Comparison of ENCODE assay signal across 19 mouse cellular contexts in genomic region chr3:146659321-146659720, GRCm38 (mm10). TPM values are rescaled to one million over a fixed set of nuclear protein-coding genes. Genes with fewer than 3 reads are reported as not detected.
DNase-seq lines count a peak whose midpoint lies in the region; ATAC-seq lines count a peak whose summit lies in the region.
"Had no signal": no experiment of that assay in that cellular context is flagged by ENCODE, and none has a peak within 500 bp of the region (broad histone marks: within the 10 kb centered on the region; RNA-seq: fewer than 3 reads in every experiment).

No protein-coding gene starts in this region.

- DNase-seq in cerebellum, postnatal 4 days (ENCODE audit: low spot score in 2 of 2): no peak
- peak; percentile 4 for DNase-seq in lung, postnatal 14 days
- no peak for DNase-seq in lung, adult 18-20 months
- DNase-seq in cerebellum, adult 8-10 months: peak; percentile 47
- peak; percentile 20 for DNase-seq in skeletal muscle tissue, adult 2 months (ENCODE audit: low read depth, low spot score)
- no peak for DNase-seq in right cerebral cortex, postnatal 10 days (ENCODE audit: low spot score in 2 of 2)
- DNase-seq: B cell, adult 2 months; midbrain, embryonic 14.5 days; right cerebral cortex, adult 18-20 months; spleen, adult 18-20 months; thymus, postnatal 25 days had no signal

- peak; percentile 77 for ATAC-seq in cerebellum, adult (ENCODE audit: insufficient number of reproducible peaks, low FRiP score, low TSS enrichment)
- no peak for ATAC-seq in megakaryocyte progenitor cell, adult 5-6 weeks (replicated peaks; ENCODE audit: poor library complexity)
- ATAC-seq: hindbrain, postnatal 0 days; intestine, postnatal 0 days had no signal

RNA-seq across cellular contexts. Expression of gene 4930503B20Rik, which starts 8.2 kb away (rescaled TPM):
- total RNA-seq in megakaryocyte progenitor cell, adult 5-6 weeks (2015): not detected in 2 replicates
- total RNA-seq in megakaryocyte progenitor cell, adult 5-6 weeks (2017): 0.34 TPM in 1 of 2 replicates, not detected in the other
- total RNA-seq: gastrocnemius, postnatal 4 days; heart, postnatal 25 days; hindbrain, postnatal 0 days; layer of hippocampus, postnatal 14 days had no signal

RNA-seq across cellular contexts. Expression of gene Samd13, which starts 26.1 kb away (rescaled TPM):
- 1.1 and 1.2 TPM in 2 replicates for total RNA-seq in megakaryocyte progenitor cell, adult 5-6 weeks (2015)
- total RNA-seq in megakaryocyte progenitor cell, adult 5-6 weeks (2017): 0.96 and 1.5 TPM in 2 replicates
- total RNA-seq: layer of hippocampus, postnatal 14 days; left cerebral cortex, postnatal 14 days had no signal

RNA-seq across cellular contexts. Expression of gene Dnase2b, which starts 43.9 kb away (rescaled TPM):
- not detected in 2 replicates for total RNA-seq in megakaryocyte progenitor cell, adult 5-6 weeks (2015)
- total RNA-seq in megakaryocyte progenitor cell, adult 5-6 weeks (2017): 0.14 TPM in 1 of 2 replicates, not detected in the other
- total RNA-seq: heart, postnatal 25 days; hindbrain, postnatal 0 days; layer of hippocampus, postnatal 14 days; left cerebral cortex, postnatal 14 days had no signal

Comparison
In these comparisons a context has a peak if more than half of its experiments do, and no peak if none do; other contexts are left out.
1. DNase-seq: peak in lung, postnatal 14 days (single experiment), cerebellum, adult 8-10 months (single experiment) and skeletal muscle tissue, adult 2 months (single experiment); none in cerebellum, postnatal 4 days (0 of 2), lung, adult 18-20 months (0 of 2) and right cerebral cortex, postnatal 10 days (0 of 2).